Mouse (Mus musculus): ENCODE results near the gene Olfr266. TPM values are rescaled to one million over a fixed set of nuclear protein-coding genes. Genes with fewer than 3 reads are reported as not detected.

Gene Olfr266
- not detected in 2 replicates for total RNA-seq (2017)

GRCm38 (mm10) chr3:106826187-106826586 is at the start of gene Olfr266:
Gene Olfr266, minus strand, starts transcription at chr3:106826287.
- ATAC-seq (replicated peaks; ENCODE audit: low read depth, poor library complexity, severe bottlenecking) = no peak

DNA sequence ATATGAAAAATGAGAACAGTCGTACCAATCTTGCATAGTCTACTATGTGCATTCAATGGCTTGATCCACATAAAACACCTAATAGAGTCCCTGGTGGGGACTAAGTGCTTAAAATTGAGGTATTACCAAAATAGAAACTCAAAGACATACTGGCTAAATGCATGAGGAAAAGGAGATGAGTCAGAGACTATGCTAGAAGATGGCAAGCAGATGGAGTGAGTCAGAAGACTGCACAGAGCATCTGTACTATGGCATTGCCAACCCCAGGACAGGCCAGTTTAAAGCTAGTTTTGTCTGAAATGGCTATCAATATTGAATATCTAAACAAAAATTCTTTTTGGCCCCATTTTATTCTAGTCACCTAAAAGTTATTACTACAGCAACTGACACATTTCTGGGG is 49.5 kb upstream of the Olfr266 start:
- ATAC-seq (replicated peaks; ENCODE audit: low read depth, poor library complexity, severe bottlenecking) = no peak

DNA sequence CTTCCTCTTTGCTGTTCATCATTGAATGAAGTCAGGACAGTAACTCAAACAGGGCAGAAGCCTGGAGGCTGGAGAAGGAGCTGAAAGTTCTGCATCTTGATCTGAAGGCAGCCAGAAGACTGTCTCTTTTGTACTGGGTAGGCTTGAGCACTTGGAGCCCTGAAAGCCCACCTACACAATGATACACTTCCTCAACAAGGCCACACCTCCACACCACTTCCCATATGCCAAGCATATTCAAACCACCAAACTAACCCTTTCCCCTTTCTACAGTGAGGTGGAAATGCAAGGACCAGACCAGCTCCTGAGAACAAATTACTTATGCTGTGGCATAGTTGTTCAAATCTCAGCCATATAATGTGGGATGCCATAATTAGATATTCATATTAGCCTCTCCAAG is 46.8 kb upstream of the Olfr266 start:
- peak; percentile 99 for ATAC-seq (replicated peaks; ENCODE audit: low read depth, poor library complexity, severe bottlenecking)

GRCm38 (mm10) chr3:106832107-106832506 is 6.0 kb upstream of the Olfr266 start:
- ATAC-seq (replicated peaks; ENCODE audit: low read depth, poor library complexity, severe bottlenecking) = peak; percentile 99

- no peak for ATAC-seq (replicated peaks; ENCODE audit: low read depth, poor library complexity, severe bottlenecking)
Observed at GRCm38 (mm10) chr3:106817676-106818075, 8.4 kb downstream of the Olfr266 start.

DNA sequence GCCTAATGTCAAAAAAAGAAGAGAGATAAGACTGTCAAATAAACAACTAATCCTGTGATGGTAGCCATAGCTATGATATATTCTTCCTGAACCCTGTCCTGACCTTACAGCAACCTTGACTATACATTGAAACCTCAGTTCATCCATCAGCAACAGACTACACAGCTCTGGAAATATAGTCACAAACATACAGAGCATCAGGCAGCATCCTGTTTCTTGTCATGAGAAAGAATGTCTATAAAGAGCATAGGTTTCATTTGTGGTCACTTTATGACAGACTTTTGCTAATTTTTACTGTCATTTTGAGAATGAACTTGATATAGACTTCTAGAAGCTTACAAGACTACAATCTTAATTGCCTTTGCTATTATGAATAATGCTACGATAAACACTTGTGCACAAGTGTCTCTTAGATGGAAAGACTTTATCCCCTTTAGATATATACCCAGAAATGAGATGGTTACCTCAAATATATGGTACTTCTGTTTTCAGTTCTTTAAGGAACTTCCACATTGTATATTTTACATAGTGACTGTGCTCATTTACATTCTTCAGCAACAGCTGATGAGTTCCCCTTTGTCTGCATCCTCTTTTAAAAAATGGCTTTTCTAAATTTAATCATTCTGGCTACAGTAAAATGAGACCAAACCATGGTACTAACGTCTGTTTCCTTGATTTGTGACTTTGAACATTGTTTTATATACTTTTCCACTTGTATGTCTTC is 17.0 kb downstream of the Olfr266 start:
- peak; percentile 60 for ATAC-seq (replicated peaks; ENCODE audit: low read depth, poor library complexity, severe bottlenecking)

GRCm38 (mm10) chr3:106798079-106798478 is 28.0 kb downstream of the Olfr266 start:
- no peak for ATAC-seq (replicated peaks; ENCODE audit: low read depth, poor library complexity, severe bottlenecking)

DNA sequence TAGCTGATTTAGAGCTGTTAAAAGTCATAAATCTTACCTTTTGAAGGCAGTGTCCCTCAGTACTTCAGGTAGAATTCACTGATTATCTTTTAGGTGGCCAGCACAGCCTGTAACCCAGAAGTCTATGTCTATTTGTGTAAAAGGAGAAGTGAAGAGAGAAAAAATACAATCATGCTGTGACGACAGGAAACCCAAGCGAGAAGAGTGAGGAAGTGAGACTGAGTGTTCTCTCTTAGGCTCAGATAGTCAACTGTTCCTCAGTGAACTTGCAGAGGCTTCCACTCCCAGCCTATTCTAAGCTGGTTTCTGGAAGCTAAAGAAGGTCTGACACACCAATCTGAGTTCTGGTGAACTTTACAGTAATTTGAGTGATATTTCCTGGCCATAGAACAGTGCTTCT is 36.2 kb downstream of the Olfr266 start, which contains the start of gene Cd53:
Gene Cd53, minus strand, starts transcription at position 220 of the 400 bp plus-strand sequence.
- peak; percentile 81 for ATAC-seq (replicated peaks; ENCODE audit: low read depth, poor library complexity, severe bottlenecking)

GRCm38 (mm10) chr3:106788440-106788887 is 37.6 kb downstream of the Olfr266 start:
- peak; percentile 50 for ATAC-seq (replicated peaks; ENCODE audit: low read depth, poor library complexity, severe bottlenecking)

DNA sequence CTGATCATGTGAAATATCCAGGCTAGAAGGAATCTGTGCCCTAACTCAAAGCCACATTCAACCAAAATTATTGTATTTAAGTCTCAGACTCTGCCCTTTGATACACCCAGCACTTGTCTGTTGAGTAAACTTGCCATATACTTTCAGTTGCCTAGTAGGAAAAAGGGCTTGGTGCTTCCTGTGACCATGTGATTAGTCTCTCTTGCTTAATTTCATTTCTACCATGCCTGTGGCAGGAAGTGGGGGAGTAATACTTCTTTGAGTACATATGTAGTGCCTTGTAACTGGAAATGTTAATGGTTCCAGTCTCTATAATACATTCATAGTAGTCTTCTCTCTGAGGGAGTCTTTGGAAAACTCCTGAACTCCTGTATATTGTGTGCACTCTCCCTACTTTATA is 38.1 kb downstream of the Olfr266 start:
- peak; percentile 51 for ATAC-seq (replicated peaks; ENCODE audit: low read depth, poor library complexity, severe bottlenecking)

DNA sequence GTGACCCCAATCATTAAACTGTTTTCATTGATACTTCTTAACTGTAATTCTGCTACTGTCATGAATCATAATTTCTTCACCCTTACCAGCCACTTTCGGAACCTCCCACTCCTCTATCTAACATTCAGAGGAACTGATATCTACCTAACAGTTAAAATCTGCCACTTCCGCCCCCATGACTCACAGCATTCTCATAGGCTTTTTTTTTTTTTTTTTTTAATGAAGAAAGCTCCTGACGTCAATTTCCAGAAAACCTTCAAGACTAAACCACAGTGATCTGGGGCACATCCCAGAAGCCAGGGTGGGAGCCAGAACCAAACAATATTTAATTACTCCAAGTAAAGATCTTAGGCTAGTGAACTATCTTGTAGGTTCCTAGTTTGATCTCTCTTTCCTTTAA is 41.0 kb downstream of the Olfr266 start:
- ATAC-seq (replicated peaks; ENCODE audit: low read depth, poor library complexity, severe bottlenecking) = peak; percentile 48

- peak; percentile 63; the same call in 1 of the 2 replicates for ATAC-seq (replicated peaks; ENCODE audit: low read depth, poor library complexity, severe bottlenecking)
Observed at GRCm38 (mm10) chr3:106771834-106772233, 54.3 kb downstream of the Olfr266 start.

Other genes with a start within 250 kb of the Olfr266 start
- 36.1 and 56.0 TPM in 2 replicates for gene Lrif1, start 141.3 kb downstream of the Olfr266 start, total RNA-seq (2017)
- 158 and 179 TPM in 2 replicates for gene Cd53, start 36.1 kb downstream of the Olfr266 start, total RNA-seq (2017)
- 15.5 and 20.9 TPM in 2 replicates for gene Kcna3, start 209.9 kb upstream of the Olfr266 start, total RNA-seq (2017)